Mouse (Mus musculus): ENCODE measurements around the gene Bcar1. TPM values are rescaled to one million over a fixed set of nuclear protein-coding genes. Genes with fewer than 3 reads are reported as not detected.

Gene Bcar1
- polyA plus RNA-seq, 1 experiment from 2014 or later = 50.0 TPM

- Histone ChIP-seq H3K4me3 (no peak overlapping the region), H3K36me3 (ENCODE audit: poor library complexity, severe bottlenecking) (no peaks in the 10 kb centered on the region), H3K27me3 (no peaks in the 10 kb centered on the region), H3K9me3 (replicated peaks) (no peaks in the 10 kb centered on the region), H3K4me2 (peak overlapping the region; percentile 41), H3K27ac (peak overlapping the region; percentile 73), H3K9ac (0 out of 2 replicates have a peak overlapping the region, but pooled peaks have one; percentile 14), H3K4me1 (peaks cover 54% of the 10 kb centered on the region)
- no peak for ATAC-seq
- 47% methylated on average over 5 of the region's 5 CpGs for WGBS
These were observed 1.5 kb upstream of the Bcar1 start for GRCm38 (mm10) chr8:111745086-111745485.

GRCm38 (mm10) chr8:111743101-111743791 is 363 bp downstream of the Bcar1 start:
- no peaks in the 10 kb centered on the region for H3K36me3 ChIP-seq (ENCODE audit: poor library complexity, severe bottlenecking)
- H3K27me3 ChIP-seq = no peaks in the 10 kb centered on the region
- no peaks in the 10 kb centered on the region for H3K9me3 ChIP-seq (replicated peaks)
- peak overlapping the region; percentile 98 for H3K9ac ChIP-seq
- H3K4me3 ChIP-seq = peak overlapping the region; percentile 74
- 0% methylated on average over 35 of the region's 44 CpGs for WGBS
- peak; percentile 17 for ATAC-seq
- H3K4me2 ChIP-seq = peak overlapping the region; percentile 75
- peaks cover 72% of the 10 kb centered on the region for H3K4me1 ChIP-seq
- H3K27ac ChIP-seq = peak overlapping the region; percentile 84

- peak; percentile 24 for ATAC-seq
- peak overlapping the region; percentile 74 for H3K4me3 ChIP-seq
- peaks cover 76% of the 10 kb centered on the region for H3K4me1 ChIP-seq
- H3K9me3 ChIP-seq (replicated peaks) = no peaks in the 10 kb centered on the region
- H3K27me3 ChIP-seq = no peaks in the 10 kb centered on the region
- H3K27ac ChIP-seq = peak overlapping the region; percentile 84
- no peaks in the 10 kb centered on the region for H3K36me3 ChIP-seq (ENCODE audit: poor library complexity, severe bottlenecking)
- peak overlapping the region; percentile 98 for H3K9ac ChIP-seq
- WGBS = 12% methylated on average over 11 of the region's 11 CpGs
- peak overlapping the region; percentile 75 for H3K4me2 ChIP-seq
These were observed 1.2 kb downstream of the Bcar1 start for GRCm38 (mm10) chr8:111742261-111743037.

- Histone ChIP-seq H3K27me3 (no peaks in the 10 kb centered on the region), H3K4me1 (peaks cover 85% of the 10 kb centered on the region), H3K4me2 (peak overlapping the region; percentile 75), H3K9me3 (replicated peaks) (no peaks in the 10 kb centered on the region), H3K27ac (peak overlapping the region; percentile 84), H3K9ac (peak overlapping the region; percentile 98), H3K36me3 (ENCODE audit: poor library complexity, severe bottlenecking) (no peaks in the 10 kb centered on the region), H3K4me3 (peak overlapping the region; percentile 74)
- WGBS = 70% methylated on average over 6 of the region's 6 CpGs
- ATAC-seq = no peak
These were observed 2.1 kb downstream of the Bcar1 start for GRCm38 (mm10) chr8:111741556-111741955.

GRCm38 (mm10) chr8:111740994-111741393 is 2.6 kb downstream of the Bcar1 start:
- Histone ChIP-seq H3K36me3 (ENCODE audit: poor library complexity, severe bottlenecking) (no peaks in the 10 kb centered on the region), H3K27me3 (no peaks in the 10 kb centered on the region), H3K9me3 (replicated peaks) (no peaks in the 10 kb centered on the region), H3K27ac (no peak overlapping the region), H3K4me1 (peaks cover 88% of the 10 kb centered on the region), H3K9ac (peak overlapping the region; percentile 98), H3K4me2 (peak overlapping the region; percentile 75), H3K4me3 (0 out of 2 replicates have a peak overlapping the region, but pooled peaks have one; percentile 74)
- 87% methylated on average over 8 of the region's 8 CpGs for WGBS
- no peak for ATAC-seq

GRCm38 (mm10) chr8:111740301-111740711 is 3.3 kb downstream of the Bcar1 start:
- H3K9ac ChIP-seq = peak overlapping the region; percentile 46; the same call in 1 of the 2 replicates
- no peaks in the 10 kb centered on the region for H3K27me3 ChIP-seq
- H3K4me1 ChIP-seq = peaks cover 88% of the 10 kb centered on the region
- no peaks in the 10 kb centered on the region for H3K36me3 ChIP-seq (ENCODE audit: poor library complexity, severe bottlenecking)
- ATAC-seq = no peak
- peak overlapping the region; percentile 75 for H3K4me2 ChIP-seq
- no peak overlapping the region for H3K27ac ChIP-seq
- 68% methylated on average over 7 of the region's 7 CpGs for WGBS
- H3K4me3 ChIP-seq = no peak overlapping the region
- H3K9me3 ChIP-seq (replicated peaks) = no peaks in the 10 kb centered on the region

- H3K4me1 ChIP-seq = peaks cover 88% of the 10 kb centered on the region
- no peak overlapping the region for H3K27ac ChIP-seq
- H3K9ac ChIP-seq = peak overlapping the region; percentile 46
- H3K27me3 ChIP-seq = no peaks in the 10 kb centered on the region
- no peaks in the 10 kb centered on the region for H3K36me3 ChIP-seq (ENCODE audit: poor library complexity, severe bottlenecking)
- H3K4me2 ChIP-seq = peak overlapping the region; percentile 75
- 47% methylated on average over 7 of the region's 7 CpGs for WGBS
- H3K9me3 ChIP-seq (replicated peaks) = no peaks in the 10 kb centered on the region
- ATAC-seq = no peak
- H3K4me3 ChIP-seq = no peak overlapping the region
These were observed 4.0 kb downstream of the Bcar1 start for GRCm38 (mm10) chr8:111739604-111740003.

- H3K27me3 ChIP-seq = no peaks in the 10 kb centered on the region
- H3K36me3 ChIP-seq (ENCODE audit: poor library complexity, severe bottlenecking) = no peaks in the 10 kb centered on the region
- H3K9me3 ChIP-seq (replicated peaks) = no peaks in the 10 kb centered on the region
- peak overlapping the region; percentile 46 for H3K9ac ChIP-seq
- H3K4me2 ChIP-seq = no peak overlapping the region
- WGBS = 83% methylated on average over 6 of the region's 6 CpGs
- H3K27ac ChIP-seq = peak overlapping the region; percentile 38; the same call in 1 of the 2 replicates
- H3K4me3 ChIP-seq = no peak overlapping the region
- no peak for ATAC-seq
- H3K4me1 ChIP-seq = peaks cover 88% of the 10 kb centered on the region
These were observed 4.7 kb downstream of the Bcar1 start for GRCm38 (mm10) chr8:111738867-111739266.

- H3K27me3 ChIP-seq = no peaks in the 10 kb centered on the region
- H3K4me3 ChIP-seq = no peak overlapping the region
- WGBS = 49% methylated on average over 7 of the region's 7 CpGs
- H3K27ac ChIP-seq = peak overlapping the region; percentile 68
- H3K36me3 ChIP-seq (ENCODE audit: poor library complexity, severe bottlenecking) = no peaks in the 10 kb centered on the region
- ATAC-seq = peak; percentile 26; the same call in 1 of the 2 replicates
- peaks cover 90% of the 10 kb centered on the region for H3K4me1 ChIP-seq
- no peak overlapping the region for H3K9ac ChIP-seq
- H3K4me2 ChIP-seq = peak overlapping the region; percentile 10
- no peaks in the 10 kb centered on the region for H3K9me3 ChIP-seq (replicated peaks)
These were observed 7.3 kb downstream of the Bcar1 start for GRCm38 (mm10) chr8:111736321-111736720.

GRCm38 (mm10) chr8:111735791-111736190 is 7.8 kb downstream of the Bcar1 start:
- WGBS = 74% methylated on average over 4 of the region's 4 CpGs
- H3K9me3 ChIP-seq (replicated peaks) = no peaks in the 10 kb centered on the region
- H3K9ac ChIP-seq = no peak overlapping the region
- H3K4me2 ChIP-seq = peak overlapping the region; percentile 10; the same call in 1 of the 2 replicates
- H3K27me3 ChIP-seq = no peaks in the 10 kb centered on the region
- peak overlapping the region; percentile 68 for H3K27ac ChIP-seq
- no peak overlapping the region for H3K4me3 ChIP-seq
- no peak for ATAC-seq
- H3K36me3 ChIP-seq (ENCODE audit: poor library complexity, severe bottlenecking) = no peaks in the 10 kb centered on the region
- H3K4me1 ChIP-seq = peaks cover 90% of the 10 kb centered on the region

- peak overlapping the region; percentile 22; the same call in 1 of the 2 replicates for H3K9ac ChIP-seq
- WGBS = 62% methylated on average over 8 of the region's 8 CpGs
- peaks cover 90% of the 10 kb centered on the region for H3K4me1 ChIP-seq
These were observed 8.3 kb downstream of the Bcar1 start for GRCm38 (mm10) chr8:111735335-111735761.

More at GRCm38 (mm10) chr8:111735335-111735761, 8.3 kb downstream of the Bcar1 start:
- H3K27ac ChIP-seq = peak overlapping the region; percentile 68; the same call in 1 of the 2 replicates
- H3K4me3 ChIP-seq = no peak overlapping the region
- H3K27me3 ChIP-seq = no peaks in the 10 kb centered on the region
- no peak for ATAC-seq
- no peaks in the 10 kb centered on the region for H3K9me3 ChIP-seq (replicated peaks)
- no peak overlapping the region for H3K4me2 ChIP-seq
- H3K36me3 ChIP-seq (ENCODE audit: poor library complexity, severe bottlenecking) = no peaks in the 10 kb centered on the region

Data from forebrain, embryonic 13.5 days (tissue).